Mouse (Mus musculus): ENCODE measurements around the gene Rpl23a. TPM values are rescaled to one million over a fixed set of nuclear protein-coding genes. Genes with fewer than 3 reads are reported as not detected.
A peak's percentile ranks its signal among the peaks of the same experiment; 100 is the strongest.

Gene Rpl23a
- polyA plus RNA-seq, 1 experiment from 2014 or later = 1,079 TPM

- peak; percentile 56 for TF ChIP-seq CTCF (IDR thresholded peaks at IDR 0.05)
- TF ChIP-seq EP300 (IDR thresholded peaks at IDR 0.05) = no peak
- DNase-seq (ENCODE audit: low spot score) (no peak), ATAC-seq (no peak)
- H3K4me2 ChIP-seq (replicated peaks; ENCODE audit: low read depth, low read length) = no peak overlapping the region
- no peak overlapping the region for H3K9ac ChIP-seq (replicated peaks; ENCODE audit: low read depth)
- H3K36me3 ChIP-seq (ENCODE audit: insufficient read depth, low read length) = no peaks in the 10 kb centered on the region; the same call in 1 of the 2 replicates
- 79% methylated on average over 16 of the region's 16 CpGs for WGBS
- no peaks in the 10 kb centered on the region for H3K27me3 ChIP-seq (replicated peaks; ENCODE audit: insufficient read depth, low read length)
- H3K4me1 ChIP-seq (ENCODE audit: insufficient read depth, low read depth, low read length) = no peaks in the 10 kb centered on the region
- no peaks in the 10 kb centered on the region for H3K9me3 ChIP-seq (ENCODE audit: low read length)
- H3K27ac ChIP-seq (ENCODE audit: low read length) = no peak overlapping the region
- no peak overlapping the region for H3K4me3 ChIP-seq (ENCODE audit: low read depth, low read length)
Measured at GRCm38 (mm10) chr11:78172034-78172747, 11.2 kb downstream of the Rpl23a start.

DNA sequence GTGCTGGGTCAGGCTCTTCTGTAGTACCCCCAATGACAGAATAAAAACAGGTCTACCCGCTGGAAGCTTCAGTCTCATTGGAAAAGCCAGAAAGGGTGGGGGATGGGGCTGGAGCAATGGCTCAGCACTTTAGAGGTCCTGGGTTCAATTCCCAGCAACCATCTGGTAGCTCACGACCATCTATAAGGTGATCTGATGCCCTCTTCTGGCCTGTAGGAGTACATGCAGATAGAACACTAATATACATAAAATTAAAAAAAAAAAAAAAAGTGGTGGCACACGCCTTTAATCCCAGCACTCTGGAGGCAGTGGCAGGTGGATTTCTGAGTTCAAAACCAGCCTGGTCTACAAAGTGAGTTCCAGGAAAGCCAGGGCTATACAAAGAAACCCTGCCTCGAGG lies 12.1 kb downstream of the Rpl23a start:
- H3K4me2 ChIP-seq (replicated peaks; ENCODE audit: low read depth, low read length) = no peak overlapping the region
- H3K36me3 ChIP-seq (ENCODE audit: insufficient read depth, low read length) = no peaks in the 10 kb centered on the region; the same call in 1 of the 2 replicates
- ATAC-seq (no peak), DNase-seq (ENCODE audit: low spot score) (no peak)
- no peak overlapping the region for H3K9ac ChIP-seq (replicated peaks; ENCODE audit: low read depth)
- no peaks in the 10 kb centered on the region for H3K27me3 ChIP-seq (replicated peaks; ENCODE audit: insufficient read depth, low read length)
- no peaks in the 10 kb centered on the region for H3K9me3 ChIP-seq (ENCODE audit: low read length)
- H3K27ac ChIP-seq (ENCODE audit: low read length) = no peak overlapping the region
- TF ChIP-seq EP300 (IDR thresholded peaks at IDR 0.05) = no peak
- TF ChIP-seq CTCF (IDR thresholded peaks at IDR 0.05) = peak; percentile 50
- WGBS = 74% methylated on average over 4 of the region's 4 CpGs
- no peak overlapping the region for H3K4me3 ChIP-seq (ENCODE audit: low read depth, low read length)
- H3K4me1 ChIP-seq (ENCODE audit: insufficient read depth, low read depth, low read length) = peaks cover 3% of the 10 kb centered on the region

DNA sequence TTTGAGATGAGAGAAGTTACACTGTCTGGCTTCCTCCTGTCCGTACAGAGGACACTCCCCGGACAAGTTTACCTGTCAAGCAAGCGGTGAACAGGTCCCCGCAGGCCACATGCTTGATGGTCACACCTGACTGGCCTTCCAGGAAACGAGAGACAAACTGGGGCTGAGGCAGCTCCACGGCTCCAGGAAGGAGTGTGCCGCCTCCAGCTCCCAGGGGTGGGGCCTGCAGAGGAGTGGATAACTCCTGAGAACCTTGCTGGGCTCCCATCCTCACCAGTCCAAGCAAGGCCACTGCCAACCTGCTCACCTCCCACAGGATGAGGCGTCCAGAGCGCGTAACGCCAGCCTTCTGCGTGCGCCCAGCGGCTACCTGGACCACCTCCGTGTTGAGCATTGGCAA lies 13.1 kb downstream of the Rpl23a start:
- 87% methylated on average over 15 of the region's 15 CpGs for WGBS
- no peak for ATAC-seq

DNA sequence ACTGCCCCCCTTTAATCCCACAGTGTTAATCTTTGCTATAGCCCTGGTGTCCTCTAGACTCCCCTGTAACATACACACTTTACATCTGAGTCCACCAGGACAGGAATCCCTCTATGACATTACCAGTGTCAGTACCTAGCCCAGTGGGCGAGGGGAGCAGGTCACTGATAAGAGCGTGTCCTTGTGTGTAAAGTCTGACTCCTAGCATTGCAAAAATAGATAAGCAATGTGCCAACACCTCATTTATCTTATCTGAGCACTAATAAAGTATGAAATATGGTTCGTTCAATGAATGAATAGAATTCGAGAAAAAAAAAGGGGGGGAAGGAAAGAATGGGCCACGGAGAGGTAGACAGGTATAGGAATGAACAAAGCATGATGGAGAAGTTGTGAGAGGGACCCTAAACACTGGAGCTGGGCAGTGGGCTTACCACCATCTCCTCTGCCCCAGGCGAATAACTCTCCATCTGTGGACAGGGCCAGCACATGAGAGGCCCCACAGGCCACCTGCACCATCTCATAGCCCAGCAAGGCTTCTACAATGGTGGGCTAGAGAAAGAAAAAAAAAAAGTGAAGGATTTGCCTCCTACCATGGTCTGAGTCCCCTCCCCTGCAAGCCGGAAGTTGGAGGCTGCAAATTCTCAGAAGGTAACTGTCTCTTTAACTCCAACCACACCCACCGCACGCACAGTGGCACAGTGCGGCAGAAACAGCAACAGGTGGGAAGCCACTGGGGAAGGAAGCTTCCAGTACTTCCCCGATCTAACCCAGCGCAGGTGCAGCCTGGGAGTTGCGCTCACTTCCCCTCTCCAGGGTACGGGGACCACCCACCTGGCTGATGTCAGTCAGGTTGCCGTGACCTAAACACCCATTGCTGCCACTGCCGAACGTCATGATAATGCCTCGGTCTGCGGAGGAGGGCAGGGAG lies 14.6 kb downstream of the Rpl23a start:
- H3K27me3 ChIP-seq (replicated peaks; ENCODE audit: insufficient read depth, low read length) = no peaks in the 10 kb centered on the region
- ATAC-seq = no peak
- H3K4me1 ChIP-seq (ENCODE audit: insufficient read depth, low read depth, low read length) = peaks cover 10% of the 10 kb centered on the region
- H3K9ac ChIP-seq (replicated peaks; ENCODE audit: low read depth) = no peak overlapping the region
- no peaks in the 10 kb centered on the region for H3K9me3 ChIP-seq (ENCODE audit: low read length)
- no peak for TF ChIP-seq EP300 (IDR thresholded peaks at IDR 0.05)
- no peaks in the 10 kb centered on the region; the same call in 1 of the 2 replicates for H3K36me3 ChIP-seq (ENCODE audit: insufficient read depth, low read length)
- WGBS = 52% methylated on average over 19 of the region's 19 CpGs
- no peak overlapping the region for H3K4me3 ChIP-seq (ENCODE audit: low read depth, low read length)
- H3K27ac ChIP-seq (ENCODE audit: low read length) = no peak overlapping the region
- H3K4me2 ChIP-seq (replicated peaks; ENCODE audit: low read depth, low read length) = 0 out of 2 replicates have a peak overlapping the region, but pooled peaks have one; percentile 6
- DNase-seq (ENCODE audit: low spot score) = no peak

More for the DNA sequence above, 13.1 kb downstream of the Rpl23a start:
- no peak overlapping the region for H3K9ac ChIP-seq (replicated peaks; ENCODE audit: low read depth)
- no peak for TF ChIP-seq EP300 (IDR thresholded peaks at IDR 0.05)
- TF ChIP-seq CTCF (IDR thresholded peaks at IDR 0.05) = no peak
- no peaks in the 10 kb centered on the region for H3K9me3 ChIP-seq (ENCODE audit: low read length)
- H3K36me3 ChIP-seq (ENCODE audit: insufficient read depth, low read length) = no peaks in the 10 kb centered on the region; the same call in 1 of the 2 replicates
- no peak overlapping the region for H3K4me3 ChIP-seq (ENCODE audit: low read depth, low read length)
- H3K27ac ChIP-seq (ENCODE audit: low read length) = no peak overlapping the region
- no peak for DNase-seq (ENCODE audit: low spot score)
- peaks cover 10% of the 10 kb centered on the region for H3K4me1 ChIP-seq (ENCODE audit: insufficient read depth, low read depth, low read length)
- no peaks in the 10 kb centered on the region for H3K27me3 ChIP-seq (replicated peaks; ENCODE audit: insufficient read depth, low read length)
- no peak overlapping the region for H3K4me2 ChIP-seq (replicated peaks; ENCODE audit: low read depth, low read length)

GRCm38 (mm10) chr11:78167257-78167959 lies 16.0 kb downstream of the Rpl23a start:
- no peak overlapping the region for H3K9ac ChIP-seq (replicated peaks; ENCODE audit: low read depth)
- no peak for TF ChIP-seq CTCF (IDR thresholded peaks at IDR 0.05)
- no peak for TF ChIP-seq EP300 (IDR thresholded peaks at IDR 0.05)
- peaks cover 20% of the 10 kb centered on the region for H3K4me1 ChIP-seq (ENCODE audit: insufficient read depth, low read depth, low read length)
- no peaks in the 10 kb centered on the region; the same call in 1 of the 2 replicates for H3K36me3 ChIP-seq (ENCODE audit: insufficient read depth, low read length)
- H3K27ac ChIP-seq (ENCODE audit: low read length) = peak overlapping the region; percentile 94; the same call in 1 of the 2 replicates
- no peak for DNase-seq (ENCODE audit: low spot score)
- 89% methylated on average over 14 of the region's 14 CpGs for whole genome bisulfite sequencing
- no peak overlapping the region for H3K4me2 ChIP-seq (replicated peaks; ENCODE audit: low read depth, low read length)
- H3K4me3 ChIP-seq (ENCODE audit: low read depth, low read length) = no peak overlapping the region
- no peaks in the 10 kb centered on the region for H3K27me3 ChIP-seq (replicated peaks; ENCODE audit: insufficient read depth, low read length)
- H3K9me3 ChIP-seq (ENCODE audit: low read length) = no peaks in the 10 kb centered on the region
- ATAC-seq = no peak

- Histone ChIP-seq H3K27ac (ENCODE audit: low read length) (peak overlapping the region; percentile 94), H3K9ac (replicated peaks; ENCODE audit: low read depth) (no peak overlapping the region)
Measured at GRCm38 (mm10) chr11:78166640-78167039, 16.7 kb downstream of the Rpl23a start.

More at GRCm38 (mm10) chr11:78166640-78167039, 16.7 kb downstream of the Rpl23a start:
- ATAC-seq = no peak
- TF ChIP-seq EP300 (IDR thresholded peaks at IDR 0.05) = no peak
- TF ChIP-seq CTCF (IDR thresholded peaks at IDR 0.05) = no peak
- DNase-seq (ENCODE audit: low spot score) = no peak
- peaks cover 20% of the 10 kb centered on the region for H3K4me1 ChIP-seq (ENCODE audit: insufficient read depth, low read depth, low read length)
- no peaks in the 10 kb centered on the region; the same call in 1 of the 2 replicates for H3K36me3 ChIP-seq (ENCODE audit: insufficient read depth, low read length)
- no peaks in the 10 kb centered on the region for H3K27me3 ChIP-seq (replicated peaks; ENCODE audit: insufficient read depth, low read length)
- H3K4me3 ChIP-seq (ENCODE audit: low read depth, low read length) = no peak overlapping the region
- WGBS = 59% methylated on average over 6 of the region's 6 CpGs
- no peak overlapping the region for H3K4me2 ChIP-seq (replicated peaks; ENCODE audit: low read depth, low read length)
- H3K9me3 ChIP-seq (ENCODE audit: low read length) = no peaks in the 10 kb centered on the region
